Mouse (Mus musculus) embryonic facial prominence, embryonic 15.5 days (tissue): ENCODE data around the gene Iqub. TPM values are rescaled to one million over a fixed set of nuclear protein-coding genes. Genes with fewer than 3 reads are reported as not detected.

Source experiments
- ATAC-seq: fragments of 200-750 bp; cut with Nextera tagmentation; 2 replicates; pipeline ENCODE4 v1.8.0; 2017; ENCODE audit warnings: low read depth, moderate TSS enrichment; ENCODE audit not compliant: insufficient number of reproducible peaks, low FRiP score, low TSS enrichment
- H3K27ac ChIP-seq: fragments of 300-500 bp; sonication (generic); replicated peaks from 2 replicates; pipeline ENCODE4 v1.5.1; 2015; ENCODE audit warnings: mild to moderate bottlenecking, inconsistent platforms
- H3K27me3 ChIP-seq: fragments of 300-500 bp; sonication (generic); 2 replicates; pipeline ENCODE4 v1.6.1; 2015; ENCODE audit warnings: inconsistent platforms
- H3K36me3 ChIP-seq: fragments of 300-500 bp; sonication (generic); 2 replicates; pipeline ENCODE4 v1.6.1; 2015; ENCODE audit warnings: mild to moderate bottlenecking, inconsistent platforms
- H3K4me1 ChIP-seq: fragments of 300-500 bp; sonication (generic); 2 replicates; pipeline ENCODE4 v1.6.1; 2015; ENCODE audit warnings: inconsistent platforms
- H3K4me2 ChIP-seq: fragments of 300-500 bp; sonication (generic); replicated peaks from 2 replicates; pipeline ENCODE4 v1.6.1; 2015; ENCODE audit warnings: mild to moderate bottlenecking, inconsistent platforms
- H3K4me3 ChIP-seq: fragments of 300-500 bp; sonication (generic); replicated peaks from 2 replicates; pipeline ENCODE4 v1.5.1; 2015; ENCODE audit warnings: mild to moderate bottlenecking, inconsistent platforms
- H3K9ac ChIP-seq: fragments of 300-500 bp; sonication (generic); 2 replicates; pipeline ENCODE4 v1.6.1; 2015; ENCODE audit warnings: inconsistent platforms
- H3K9me3 ChIP-seq: fragments of 300-500 bp; sonication (generic); replicated peaks from 2 replicates; pipeline ENCODE4 v1.6.1; 2016; ENCODE audit warnings: inconsistent platforms
- WGBS: fragments of 180-500 bp; shearing (Covaris S2); methylation state at CpG from one replicate; pipeline ENCODE4 v1.1.7; 2015; 5-methylcytosine and 5-hydroxymethylcytosine counted together
- polyA plus RNA-seq: library from polyadenylated mRNA; unstranded; fragments of >200 nt; fragmentation: Nextera tagmentation; extraction: Ambion mirVana; gene quantifications from 2 replicates; pipeline ENCODE4 v1.2.1, GENCODE M21; 2015

Iqub gene
- 1.7 and 4.2 TPM in 2 replicates for polyA plus RNA-seq

- peak; percentile 70 for ATAC-seq
- H3K36me3 ChIP-seq, result peaks cover 11% of the 10 kb centered on the region
- peaks cover 5% of the 10 kb centered on the region; the same call in 1 of the 2 replicates for H3K4me1 ChIP-seq
- WGBS, result 26% methylated on average over 13 of the region's 13 CpGs
- H3K9ac ChIP-seq, result no peak within 1 kb of the TSS
- no peaks in the 10 kb centered on the region for H3K27me3 ChIP-seq
- no peak within 1 kb of the TSS for H3K27ac ChIP-seq
- no peak within 1 kb of the TSS for H3K4me3 ChIP-seq
- no peak within 1 kb of the TSS for H3K4me2 ChIP-seq
- no peaks in the 10 kb centered on the region for H3K9me3 ChIP-seq
Measured at GRCm38 (mm10) chr6:24514552-24515284, at the start of gene Iqub. TSS of gene Iqub (minus strand) at chr6:24515067.

- no peak for ATAC-seq
Measured at GRCm38 (mm10) chr6:24564081-24564480, 49.2 kb upstream of the Iqub start.

GRCm38 (mm10) chr6:24555488-24555887, 40.6 kb upstream of the Iqub start:
- no peak overlapping the region for H3K9ac ChIP-seq
- WGBS, result 51% methylated on average over 2 of the region's 2 CpGs
- H3K4me3 ChIP-seq, result no peak overlapping the region
- H3K9me3 ChIP-seq, result no peaks in the 10 kb centered on the region
- no peak overlapping the region for H3K27ac ChIP-seq
- H3K27me3 ChIP-seq, result no peaks in the 10 kb centered on the region
- H3K4me1 ChIP-seq, result no peaks in the 10 kb centered on the region
- H3K4me2 ChIP-seq, result no peak overlapping the region
- ATAC-seq, result no peak
- H3K36me3 ChIP-seq, result no peaks in the 10 kb centered on the region

More at GRCm38 (mm10) chr6:24564081-24564480, 49.2 kb upstream of the Iqub start:
- Histone ChIP-seq H3K27me3 (no peaks in the 10 kb centered on the region), H3K9ac (no peak overlapping the region), H3K4me3 (no peak overlapping the region), H3K27ac (no peak overlapping the region), H3K4me2 (no peak overlapping the region), H3K4me1 (no peaks in the 10 kb centered on the region), H3K36me3 (no peaks in the 10 kb centered on the region), H3K9me3 (no peaks in the 10 kb centered on the region)
- 75% methylated on average over 9 of the region's 9 CpGs for WGBS

GRCm38 (mm10) chr6:24554427-24555086, 39.7 kb upstream of the Iqub start:
- 39% methylated on average over 11 of the region's 11 CpGs for WGBS
- H3K9ac ChIP-seq, result no peak overlapping the region
- H3K36me3 ChIP-seq, result no peaks in the 10 kb centered on the region
- no peak overlapping the region for H3K4me3 ChIP-seq
- no peak for ATAC-seq
- no peaks in the 10 kb centered on the region for H3K27me3 ChIP-seq
- no peaks in the 10 kb centered on the region for H3K9me3 ChIP-seq
- H3K27ac ChIP-seq, result no peak overlapping the region
- H3K4me1 ChIP-seq, result no peaks in the 10 kb centered on the region
- H3K4me2 ChIP-seq, result 0 out of 2 replicates have a peak overlapping the region, but pooled peaks have one; percentile 10

GRCm38 (mm10) chr6:24552046-24552445, 37.2 kb upstream of the Iqub start:
- H3K4me3 ChIP-seq, result no peak overlapping the region
- no peaks in the 10 kb centered on the region for H3K36me3 ChIP-seq
- ATAC-seq, result no peak
- H3K9me3 ChIP-seq, result no peaks in the 10 kb centered on the region
- H3K27ac ChIP-seq, result no peak overlapping the region
- 65% methylated on average over 7 of the region's 7 CpGs for WGBS
- H3K9ac ChIP-seq, result no peak overlapping the region
- H3K4me1 ChIP-seq, result no peaks in the 10 kb centered on the region
- H3K4me2 ChIP-seq, result no peak overlapping the region
- no peaks in the 10 kb centered on the region for H3K27me3 ChIP-seq

- Histone ChIP-seq H3K4me3 (no peak overlapping the region), H3K4me2 (no peak overlapping the region), H3K27me3 (no peaks in the 10 kb centered on the region), H3K36me3 (no peaks in the 10 kb centered on the region), H3K9ac (no peak overlapping the region), H3K9me3 (no peaks in the 10 kb centered on the region), H3K27ac (no peak overlapping the region), H3K4me1 (no peaks in the 10 kb centered on the region)
- no peak for ATAC-seq
- WGBS, result 78% methylated on average over 2 of the region's 2 CpGs
Measured at GRCm38 (mm10) chr6:24549801-24550200, 34.9 kb upstream of the Iqub start.

- H3K27me3 ChIP-seq, result no peaks in the 10 kb centered on the region
- H3K4me2 ChIP-seq, result no peak overlapping the region
- H3K9me3 ChIP-seq, result no peaks in the 10 kb centered on the region
- H3K36me3 ChIP-seq, result no peaks in the 10 kb centered on the region
- 58% methylated on average over 1 of the region's 1 CpGs for WGBS
- no peak overlapping the region for H3K9ac ChIP-seq
- no peaks in the 10 kb centered on the region for H3K4me1 ChIP-seq
- ATAC-seq, result no peak
- no peak overlapping the region for H3K4me3 ChIP-seq
- H3K27ac ChIP-seq, result no peak overlapping the region
Measured at GRCm38 (mm10) chr6:24546716-24547420, 32.0 kb upstream of the Iqub start.

- Histone ChIP-seq H3K4me3 (no peak overlapping the region), H3K27ac (no peak overlapping the region), H3K36me3 (no peaks in the 10 kb centered on the region), H3K9me3 (no peaks in the 10 kb centered on the region), H3K27me3 (no peaks in the 10 kb centered on the region), H3K9ac (no peak overlapping the region), H3K4me2 (no peak overlapping the region), H3K4me1 (no peaks in the 10 kb centered on the region)
- 55% methylated on average over 6 of the region's 6 CpGs for WGBS
- ATAC-seq, result no peak
Measured at GRCm38 (mm10) chr6:24543119-24543591, 28.3 kb upstream of the Iqub start.

GRCm38 (mm10) chr6:24542393-24542792, 27.5 kb upstream of the Iqub start:
- Histone ChIP-seq H3K27ac (no peak overlapping the region), H3K4me2 (no peak overlapping the region), H3K4me3 (no peak overlapping the region), H3K9ac (no peak overlapping the region), H3K36me3 (no peaks in the 10 kb centered on the region), H3K27me3 (no peaks in the 10 kb centered on the region), H3K9me3 (no peaks in the 10 kb centered on the region), H3K4me1 (no peaks in the 10 kb centered on the region)
- ATAC-seq, result no peak

- Histone ChIP-seq H3K27ac (no peak overlapping the region), H3K4me3 (no peak overlapping the region), H3K36me3 (no peaks in the 10 kb centered on the region), H3K9ac (no peak overlapping the region), H3K4me1 (no peaks in the 10 kb centered on the region), H3K27me3 (no peaks in the 10 kb centered on the region), H3K9me3 (no peaks in the 10 kb centered on the region), H3K4me2 (no peak overlapping the region)
- ATAC-seq, result no peak
- 76% methylated on average over 4 of the region's 4 CpGs for WGBS
Measured at GRCm38 (mm10) chr6:24540106-24540505, 25.2 kb upstream of the Iqub start.

GRCm38 (mm10) chr6:24538435-24538834, 23.6 kb upstream of the Iqub start:
- no peak overlapping the region for H3K27ac ChIP-seq
- no peak overlapping the region for H3K4me3 ChIP-seq
- H3K4me2 ChIP-seq, result no peak overlapping the region
- H3K9me3 ChIP-seq, result no peaks in the 10 kb centered on the region
- H3K27me3 ChIP-seq, result no peaks in the 10 kb centered on the region
- no peak overlapping the region for H3K9ac ChIP-seq
- H3K4me1 ChIP-seq, result no peaks in the 10 kb centered on the region
- H3K36me3 ChIP-seq, result no peaks in the 10 kb centered on the region
- no peak for ATAC-seq
- WGBS, result 77% methylated on average over 3 of the region's 3 CpGs
